21 mouse cellular contexts compared by ENCODE assay signal in the genomic region with DNA sequence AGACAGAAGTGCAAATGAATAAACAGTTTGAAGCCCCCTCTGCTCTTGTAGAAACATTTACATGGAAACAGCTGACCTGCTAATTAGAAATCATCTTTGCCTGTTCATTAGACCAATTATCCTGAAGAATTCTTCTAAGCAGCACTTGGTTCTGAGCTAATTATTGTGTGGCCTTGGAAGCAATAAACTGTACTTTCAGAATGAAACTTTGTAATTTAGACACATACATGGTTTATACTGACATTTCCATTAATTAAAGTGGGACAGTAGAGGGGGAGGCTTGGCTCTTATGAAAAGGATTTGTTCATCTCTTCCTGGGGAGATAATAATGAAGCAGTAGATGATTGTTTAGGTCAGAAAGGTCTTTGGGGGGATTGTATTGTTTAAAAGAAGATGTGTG. TPM values are rescaled to one million over a fixed set of nuclear protein-coding genes. Genes with fewer than 3 reads are reported as not detected.
A peak's percentile ranks its signal among the peaks of the same experiment; 100 is the strongest.
DNase-seq lines count a peak whose midpoint lies in the region; ATAC-seq lines count a peak whose summit lies in the region.
"Had no signal": no experiment of that assay in that cellular context is flagged by ENCODE, and none has a peak within 500 bp of the region (broad histone marks: within the 10 kb centered on the region; RNA-seq: fewer than 3 reads in every experiment).

No protein-coding gene starts in this region.

- H3K9ac ChIP-seq in forebrain, embryonic 11.5 days (ENCODE audit: low read length) = no peak overlapping the region
- no peak overlapping the region for H3K9ac ChIP-seq in forebrain, embryonic 15.5 days (replicated peaks)
- H3K9ac ChIP-seq in neural tube, embryonic 15.5 days (replicated peaks) = no peak overlapping the region
- H3K9ac ChIP-seq in forebrain, embryonic 16.5 days (replicated peaks; ENCODE audit: low read depth, low read length) = no peak overlapping the region
- no peak overlapping the region for H3K9ac ChIP-seq in midbrain, embryonic 15.5 days
- H3K9ac ChIP-seq: heart, embryonic 13.5 days; hindbrain, embryonic 15.5 days had no signal

- no peaks in the 10 kb centered on the region for H3K36me3 ChIP-seq in forebrain, embryonic 11.5 days (ENCODE audit: control insufficient read depth, insufficient read depth, low read length)
- no peaks in the 10 kb centered on the region for H3K36me3 ChIP-seq in forebrain, embryonic 15.5 days
- H3K36me3 ChIP-seq in neural tube, embryonic 15.5 days = no peaks in the 10 kb centered on the region
- no peaks in the 10 kb centered on the region for H3K36me3 ChIP-seq in forebrain, embryonic 16.5 days (ENCODE audit: control insufficient read depth, insufficient read depth)
- H3K36me3 ChIP-seq in midbrain, embryonic 15.5 days (replicated peaks) = no peaks in the 10 kb centered on the region
- H3K36me3 ChIP-seq: heart, embryonic 10.5 days; heart, embryonic 13.5 days; hindbrain, embryonic 15.5 days had no signal

- no peaks in the 10 kb centered on the region for H3K9me3 ChIP-seq in forebrain, embryonic 11.5 days (ENCODE audit: control insufficient read depth, low read length)
- H3K9me3 ChIP-seq in forebrain, embryonic 15.5 days = no peaks in the 10 kb centered on the region
- H3K9me3 ChIP-seq in neural tube, embryonic 15.5 days (replicated peaks) = no peaks in the 10 kb centered on the region
- peaks cover 3% of the 10 kb centered on the region; the same call in 1 of the 2 replicates for H3K9me3 ChIP-seq in forebrain, embryonic 16.5 days (ENCODE audit: control insufficient read depth, low read length)
- H3K9me3 ChIP-seq in midbrain, embryonic 15.5 days = no peaks in the 10 kb centered on the region
- H3K9me3 ChIP-seq: heart, embryonic 10.5 days; heart, embryonic 13.5 days; hindbrain, embryonic 15.5 days had no signal

- peak; percentile 63; the same call in 1 of the 2 replicates for ATAC-seq in forebrain, embryonic 11.5 days (replicated peaks; ENCODE audit: low FRiP score)
- ATAC-seq in forebrain, embryonic 15.5 days (replicated peaks) = no peak; the same call in 1 of the 2 replicates
- ATAC-seq in neural tube, embryonic 15.5 days (ENCODE audit: low FRiP score) = peak; percentile 53; the same call in 1 of the 2 replicates
- peak; percentile 71 for ATAC-seq in forebrain, embryonic 16.5 days
- ATAC-seq in midbrain, embryonic 15.5 days (replicated peaks) = no peak
- ATAC-seq: Patski had no signal

- no peaks in the 10 kb centered on the region for H3K27me3 ChIP-seq in forebrain, embryonic 11.5 days (ENCODE audit: control insufficient read depth, insufficient read depth, low read length)
- H3K27me3 ChIP-seq in forebrain, embryonic 15.5 days = no peaks in the 10 kb centered on the region
- H3K27me3 ChIP-seq in neural tube, embryonic 15.5 days (replicated peaks) = 0 out of 2 replicates have a peak, but pooled peaks cover 1% of the 10 kb centered on the region
- no peaks in the 10 kb centered on the region for H3K27me3 ChIP-seq in forebrain, embryonic 16.5 days (replicated peaks; ENCODE audit: control insufficient read depth, insufficient read depth, low read length)
- H3K27me3 ChIP-seq in midbrain, embryonic 15.5 days (replicated peaks) = no peaks in the 10 kb centered on the region
- H3K27me3 ChIP-seq: hindbrain, embryonic 15.5 days had no signal

- H3K27ac ChIP-seq in forebrain, embryonic 11.5 days (ENCODE audit: low read depth, low read length) = no peak overlapping the region
- no peak overlapping the region for H3K27ac ChIP-seq in forebrain, embryonic 15.5 days (replicated peaks)
- H3K27ac ChIP-seq in neural tube, embryonic 15.5 days (replicated peaks) = no peak overlapping the region
- H3K27ac ChIP-seq in forebrain, embryonic 16.5 days (ENCODE audit: low read length) = no peak overlapping the region
- no peak overlapping the region for H3K27ac ChIP-seq in midbrain, embryonic 15.5 days
- H3K27ac ChIP-seq: heart, adult 2 months; heart, embryonic 10.5 days; heart, embryonic 13.5 days; hindbrain, embryonic 15.5 days had no signal

- H3K4me1 ChIP-seq in forebrain, embryonic 11.5 days (replicated peaks; ENCODE audit: control insufficient read depth, insufficient read depth, low read length) = no peaks in the 10 kb centered on the region
- H3K4me1 ChIP-seq in forebrain, embryonic 15.5 days = no peaks in the 10 kb centered on the region
- H3K4me1 ChIP-seq in neural tube, embryonic 15.5 days = no peaks in the 10 kb centered on the region
- no peaks in the 10 kb centered on the region for H3K4me1 ChIP-seq in forebrain, embryonic 16.5 days (replicated peaks; ENCODE audit: control insufficient read depth, insufficient read depth, low read length)
- H3K4me1 ChIP-seq in midbrain, embryonic 15.5 days = no peaks in the 10 kb centered on the region
- H3K4me1 ChIP-seq: heart, embryonic 10.5 days; heart, embryonic 13.5 days; hindbrain, embryonic 15.5 days had no signal

- no peak for DNase-seq in forebrain, embryonic 11.5 days (ENCODE audit: low spot score)
- no peak for DNase-seq in neural tube, embryonic 10.5 days (ENCODE audit: extremely low spot score, low spot score)
- DNase-seq in kidney, postnatal 25 days = no peak
- no peak for DNase-seq in lung, adult 18-20 months
- DNase-seq: adrenal gland, postnatal 10 days; cerebellum, adult 18-20 months; cerebellum, adult 9-10 months; cerebellum, postnatal 14 days; gastrocnemius, postnatal 10 days; gastrocnemius, postnatal 36 days; heart, adult 2 months; heart, postnatal 14 days; heart, postnatal 4 days had no signal

- no peak overlapping the region for H3K4me2 ChIP-seq in forebrain, embryonic 11.5 days (ENCODE audit: low read depth, low read length, severe bottlenecking)
- H3K4me2 ChIP-seq in forebrain, embryonic 15.5 days (replicated peaks) = no peak overlapping the region
- H3K4me2 ChIP-seq in neural tube, embryonic 15.5 days = no peak overlapping the region
- no peak overlapping the region for H3K4me2 ChIP-seq in forebrain, embryonic 16.5 days (ENCODE audit: low read length)
- H3K4me2 ChIP-seq in midbrain, embryonic 15.5 days = no peak overlapping the region
- H3K4me2 ChIP-seq: heart, embryonic 13.5 days; hindbrain, embryonic 15.5 days had no signal

- H3K4me3 ChIP-seq in forebrain, embryonic 11.5 days (ENCODE audit: low read depth, low read length) = no peak overlapping the region
- no peak overlapping the region for H3K4me3 ChIP-seq in forebrain, embryonic 15.5 days
- H3K4me3 ChIP-seq in neural tube, embryonic 15.5 days (replicated peaks) = no peak overlapping the region
- H3K4me3 ChIP-seq in forebrain, embryonic 16.5 days (replicated peaks; ENCODE audit: low read length) = no peak overlapping the region
- no peak overlapping the region for H3K4me3 ChIP-seq in midbrain, embryonic 15.5 days
- H3K4me3 ChIP-seq: heart, adult 2 months; heart, embryonic 10.5 days; heart, embryonic 13.5 days; hindbrain, embryonic 15.5 days had no signal

RNA-seq across cellular contexts. Expression of a gene that starts 35.7 kb away (rescaled TPM):
- 56.3 and 61.1 TPM in 2 replicates for polyA plus RNA-seq in forebrain, embryonic 11.5 days (2014; fragmentation: Nextera tagmentation; extraction: Ambion mirVana)
- polyA plus RNA-seq in forebrain, embryonic 15.5 days (2015; fragmentation: Nextera tagmentation; extraction: Ambion mirVana) = 36.3 and 36.9 TPM in 2 replicates
- 29.4 and 33.8 TPM in 2 replicates for polyA plus RNA-seq in neural tube, embryonic 15.5 days (2015; fragmentation: Nextera tagmentation; extraction: Ambion mirVana)
- 35.5 and 45.2 TPM in 2 replicates for polyA plus RNA-seq in forebrain, embryonic 16.5 days (2015; fragmentation: Nextera tagmentation; extraction: Ambion mirVana)
- 30.1 and 30.9 TPM in 2 replicates for polyA plus RNA-seq in midbrain, embryonic 15.5 days (2015; fragmentation: Nextera tagmentation; extraction: Ambion mirVana)

Comparison
In these comparisons a context has a peak if more than half of its experiments do, and no peak if none do; other contexts are left out.
1. ATAC-seq: peak in forebrain, embryonic 11.5 days (single experiment), neural tube, embryonic 15.5 days (single experiment) and forebrain, embryonic 16.5 days (single experiment); none in forebrain, embryonic 15.5 days (single experiment) and midbrain, embryonic 15.5 days (single experiment).